Mouse (Mus musculus): ENCODE measurements around the gene Brca2. TPM values are rescaled to one million over a fixed set of nuclear protein-coding genes. Genes with fewer than 3 reads are reported as not detected.

The Brca2 gene
- polyA plus RNA-seq, 1 experiment from 2014 or later, result 29.3 TPM

- H3K9ac ChIP-seq, result 0 out of 2 replicates have a peak overlapping the region, but pooled peaks have one; percentile 11
- H3K27me3 ChIP-seq, result peaks cover 17% of the 10 kb centered on the region
- peaks cover 24% of the 10 kb centered on the region for H3K4me1 ChIP-seq
- WGBS, result 69% methylated on average over 20 of the region's 20 CpGs
- no peak for ATAC-seq (ENCODE audit: insufficient number of reproducible peaks, insufficient read depth, low FRiP score, low TSS enrichment, low read depth)
- no peak overlapping the region for H3K4me3 ChIP-seq
- no peaks in the 10 kb centered on the region for H3K9me3 ChIP-seq
- no peak overlapping the region for H3K4me2 ChIP-seq
- H3K36me3 ChIP-seq, result no peaks in the 10 kb centered on the region
- H3K27ac ChIP-seq, result no peak overlapping the region
Observed at GRCm38 (mm10) chr5:150600554-150601440, 78.4 kb downstream of the Brca2 start.

GRCm38 (mm10) chr5:150601441-150602230, 79.2 kb downstream of the Brca2 start:
- H3K4me1 ChIP-seq, result peaks cover 24% of the 10 kb centered on the region
- no peak overlapping the region for H3K4me2 ChIP-seq
- 84% methylated on average over 14 of the region's 14 CpGs for WGBS
- peaks cover 10% of the 10 kb centered on the region for H3K27me3 ChIP-seq
- 0 out of 2 replicates have a peak, but pooled peaks cover 3% of the 10 kb centered on the region for H3K9me3 ChIP-seq
- no peak overlapping the region for H3K4me3 ChIP-seq
- H3K27ac ChIP-seq, result no peak overlapping the region
- no peak for ATAC-seq (ENCODE audit: insufficient number of reproducible peaks, insufficient read depth, low FRiP score, low TSS enrichment, low read depth)
- H3K36me3 ChIP-seq, result no peaks in the 10 kb centered on the region
- no peak overlapping the region for H3K9ac ChIP-seq

- no peak for ATAC-seq (ENCODE audit: insufficient number of reproducible peaks, insufficient read depth, low FRiP score, low TSS enrichment, low read depth)
- no peaks in the 10 kb centered on the region for H3K36me3 ChIP-seq
- H3K4me3 ChIP-seq, result no peak overlapping the region
- H3K9ac ChIP-seq, result no peak overlapping the region
- no peak overlapping the region for H3K27ac ChIP-seq
- H3K4me1 ChIP-seq, result peaks cover 6% of the 10 kb centered on the region; the same call in 1 of the 2 replicates
- 94% methylated on average over 6 of the region's 6 CpGs for WGBS
- no peaks in the 10 kb centered on the region for H3K27me3 ChIP-seq
- no peak overlapping the region for H3K4me2 ChIP-seq
- H3K9me3 ChIP-seq, result 0 out of 2 replicates have a peak, but pooled peaks cover 3% of the 10 kb centered on the region
Observed at GRCm38 (mm10) chr5:150606131-150606530, 83.7 kb downstream of the Brca2 start.

GRCm38 (mm10) chr5:150607631-150608030, 85.2 kb downstream of the Brca2 start:
- 92% methylated on average over 8 of the region's 8 CpGs for WGBS
- Histone ChIP-seq H3K9me3 (0 out of 2 replicates have a peak, but pooled peaks cover 3% of the 10 kb centered on the region), H3K4me2 (no peak overlapping the region), H3K27me3 (no peaks in the 10 kb centered on the region), H3K4me1 (0 out of 2 replicates have a peak, but pooled peaks cover 6% of the 10 kb centered on the region), H3K9ac (no peak overlapping the region), H3K4me3 (no peak overlapping the region), H3K36me3 (no peaks in the 10 kb centered on the region), H3K27ac (no peak overlapping the region)
- ATAC-seq (ENCODE audit: insufficient number of reproducible peaks, insufficient read depth, low FRiP score, low TSS enrichment, low read depth), result no peak

GRCm38 (mm10) chr5:150611136-150611535, 88.7 kb downstream of the Brca2 start:
- H3K4me3 ChIP-seq, result no peak overlapping the region
- no peaks in the 10 kb centered on the region for H3K36me3 ChIP-seq
- 48% methylated on average over 1 of the region's 1 CpGs for WGBS
- no peaks in the 10 kb centered on the region for H3K27me3 ChIP-seq
- H3K9me3 ChIP-seq, result 0 out of 2 replicates have a peak, but pooled peaks cover 2% of the 10 kb centered on the region
- no peak overlapping the region for H3K4me2 ChIP-seq
- no peak overlapping the region for H3K9ac ChIP-seq
- 0 out of 2 replicates have a peak, but pooled peaks cover 6% of the 10 kb centered on the region for H3K4me1 ChIP-seq
- H3K27ac ChIP-seq, result no peak overlapping the region
- ATAC-seq (ENCODE audit: insufficient number of reproducible peaks, insufficient read depth, low FRiP score, low TSS enrichment, low read depth), result no peak

- Histone ChIP-seq H3K27me3 (no peaks in the 10 kb centered on the region), H3K4me1 (0 out of 2 replicates have a peak, but pooled peaks cover 6% of the 10 kb centered on the region), H3K9ac (no peak overlapping the region), H3K36me3 (no peaks in the 10 kb centered on the region), H3K4me2 (no peak overlapping the region), H3K4me3 (no peak overlapping the region), H3K9me3 (no peaks in the 10 kb centered on the region), H3K27ac (no peak overlapping the region)
- ATAC-seq (ENCODE audit: insufficient number of reproducible peaks, insufficient read depth, low FRiP score, low TSS enrichment, low read depth), result no peak
- 67% methylated on average over 12 of the region's 12 CpGs for WGBS
Observed at GRCm38 (mm10) chr5:150611697-150612096, 89.3 kb downstream of the Brca2 start.

GRCm38 (mm10) chr5:150614054-150614453, 91.6 kb downstream of the Brca2 start:
- no peak overlapping the region for H3K27ac ChIP-seq
- no peak overlapping the region for H3K9ac ChIP-seq
- H3K27me3 ChIP-seq, result no peaks in the 10 kb centered on the region
- WGBS, result 90% methylated on average over 2 of the region's 2 CpGs
- no peak for ATAC-seq (ENCODE audit: insufficient number of reproducible peaks, insufficient read depth, low FRiP score, low TSS enrichment, low read depth)
- H3K9me3 ChIP-seq, result no peaks in the 10 kb centered on the region
- 0 out of 2 replicates have a peak, but pooled peaks cover 6% of the 10 kb centered on the region for H3K4me1 ChIP-seq
- H3K4me2 ChIP-seq, result no peak overlapping the region
- no peaks in the 10 kb centered on the region for H3K36me3 ChIP-seq
- H3K4me3 ChIP-seq, result no peak overlapping the region

GRCm38 (mm10) chr5:150616216-150616615, 93.8 kb downstream of the Brca2 start:
- Histone ChIP-seq H3K36me3 (no peaks in the 10 kb centered on the region), H3K27ac (no peak overlapping the region), H3K4me1 (0 out of 2 replicates have a peak, but pooled peaks cover 4% of the 10 kb centered on the region), H3K9ac (no peak overlapping the region), H3K9me3 (no peaks in the 10 kb centered on the region), H3K27me3 (no peaks in the 10 kb centered on the region), H3K4me3 (no peak overlapping the region), H3K4me2 (no peak overlapping the region)
- no peak for ATAC-seq (ENCODE audit: insufficient number of reproducible peaks, insufficient read depth, low FRiP score, low TSS enrichment, low read depth)
- 91% methylated on average over 2 of the region's 2 CpGs for WGBS

- H3K9ac ChIP-seq, result no peak overlapping the region
- WGBS, result 70% methylated on average over 3 of the region's 3 CpGs
- H3K36me3 ChIP-seq, result no peaks in the 10 kb centered on the region
- no peaks in the 10 kb centered on the region for H3K27me3 ChIP-seq
- H3K9me3 ChIP-seq, result no peaks in the 10 kb centered on the region
- H3K4me1 ChIP-seq, result no peaks in the 10 kb centered on the region
- H3K4me3 ChIP-seq, result no peak overlapping the region
- H3K4me2 ChIP-seq, result no peak overlapping the region
- no peak overlapping the region for H3K27ac ChIP-seq
- ATAC-seq (ENCODE audit: insufficient number of reproducible peaks, insufficient read depth, low FRiP score, low TSS enrichment, low read depth), result no peak
Observed at GRCm38 (mm10) chr5:150616731-150617130, 94.3 kb downstream of the Brca2 start.

- no peak for ATAC-seq (ENCODE audit: insufficient number of reproducible peaks, insufficient read depth, low FRiP score, low TSS enrichment, low read depth)
- Histone ChIP-seq H3K27me3 (no peaks in the 10 kb centered on the region), H3K36me3 (no peaks in the 10 kb centered on the region), H3K9me3 (no peaks in the 10 kb centered on the region), H3K9ac (no peak overlapping the region), H3K4me1 (peaks cover 5% of the 10 kb centered on the region; the same call in 1 of the 2 replicates), H3K4me2 (no peak overlapping the region), H3K27ac (no peak overlapping the region), H3K4me3 (no peak overlapping the region)
- 86% methylated on average over 10 of the region's 10 CpGs for WGBS
Observed at GRCm38 (mm10) chr5:150618599-150619355, 96.3 kb downstream of the Brca2 start.
